Mouse (Mus musculus): Measurements from ENCODE around the gene Rpgr.
A peak's percentile ranks its signal among the peaks of the same experiment; 100 is the strongest.

The Rpgr gene

DNA sequence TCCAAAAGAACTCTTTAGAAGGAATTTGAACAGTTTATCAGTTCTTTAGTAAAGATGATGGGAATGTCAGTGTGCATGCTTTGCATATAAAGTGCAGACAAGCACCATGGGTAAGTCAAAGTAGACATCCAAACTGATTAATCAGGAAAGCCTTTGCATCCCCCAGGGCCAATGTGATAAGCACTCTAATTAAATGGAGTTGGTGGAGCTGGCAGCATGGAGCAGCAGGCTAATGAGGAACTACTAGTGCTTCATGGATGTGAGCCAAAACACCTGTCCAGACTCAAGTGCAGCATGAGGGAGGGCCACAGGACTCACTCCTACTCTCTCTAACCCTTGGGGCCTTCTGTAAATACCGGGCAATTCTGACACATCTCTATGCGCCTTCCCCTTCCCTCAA, 145.2 kb downstream of the Rpgr start:
- DNase-seq = no peak

GRCm38 (mm10) chrX:10070689-10071088, 146.0 kb downstream of the Rpgr start:
- peak in 1 of 2 experiments; percentile 7 for DNase-seq

- no peak for DNase-seq
Observed at GRCm38 (mm10) chrX:10069405-10069804, 147.3 kb downstream of the Rpgr start.

- DNase-seq = no peak
Observed at GRCm38 (mm10) chrX:10063781-10064180, 152.9 kb downstream of the Rpgr start.

DNA sequence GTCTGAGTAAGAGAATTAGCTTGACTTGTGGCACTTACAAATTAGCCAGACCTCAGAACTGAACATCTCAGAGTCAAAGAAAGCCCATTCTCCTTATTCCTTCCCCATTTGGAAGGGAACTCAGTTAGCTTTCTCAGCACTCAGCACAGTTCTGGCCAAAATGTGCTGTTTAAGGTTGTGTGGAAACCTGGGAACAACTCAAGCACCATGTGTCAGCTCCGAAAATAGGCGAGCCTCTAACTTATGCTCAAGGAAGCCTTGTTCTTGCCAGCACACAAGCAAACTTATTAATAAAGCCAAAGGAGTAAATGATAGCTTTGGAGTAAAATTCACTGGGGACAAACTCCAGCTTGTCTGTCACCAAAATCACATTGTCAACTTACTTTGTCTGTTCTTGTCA, 153.4 kb downstream of the Rpgr start:
- DNase-seq = no peak

GRCm38 (mm10) chrX:10062201-10062600, 154.5 kb downstream of the Rpgr start:
- no peak for DNase-seq

GRCm38 (mm10) chrX:10034666-10035065, 182.1 kb downstream of the Rpgr start:
- peak in 1 of 2 experiments; percentile 1 for DNase-seq
